Mouse (Mus musculus): Measurements from ENCODE around the gene Gm9837.
A peak's percentile ranks its signal among the peaks of the same experiment; 100 is the strongest.
"Not testable (repeated sequence)": the region's sequence is repeated elsewhere in the genome, so short reads cannot be mapped to it uniquely, and the experiment has no call there.

Gm9837 gene

GRCm38 (mm10) chr11:53456474-53457371 is 13.6 kb downstream of the Gm9837 start, which contains the start of the genes Gm10447 and Shroom1:
Gm10447 (minus strand) TSS chr11:53457110.
Shroom1 (plus strand) TSS chr11:53457205.
- no peak for DNase-seq

- no peak for DNase-seq
These were observed 17.2 kb downstream of the Gm9837 start for GRCm38 (mm10) chr11:53453031-53453430.

GRCm38 (mm10) chr11:53452396-53452795 is 17.9 kb downstream of the Gm9837 start:
- DNase-seq = no peak

- no peak for DNase-seq
These were observed 18.9 kb downstream of the Gm9837 start for GRCm38 (mm10) chr11:53451361-53451760.

GRCm38 (mm10) chr11:53450070-53450705 is 20.1 kb downstream of the Gm9837 start:
- no peak for DNase-seq

- DNase-seq = no peak
These were observed 21.8 kb downstream of the Gm9837 start for GRCm38 (mm10) chr11:53448529-53448928.

GRCm38 (mm10) chr11:53447996-53448395 is 22.3 kb downstream of the Gm9837 start:
- DNase-seq = no peak

GRCm38 (mm10) chr11:53446183-53446582 is 24.1 kb downstream of the Gm9837 start:
- DNase-seq = no peak

- no peak for DNase-seq
These were observed 24.7 kb downstream of the Gm9837 start for GRCm38 (mm10) chr11:53445562-53445961.

- peak; percentile 42 to 54 for DNase-seq
These were observed 26.4 kb downstream of the Gm9837 start for GRCm38 (mm10) chr11:53443861-53444260.

- DNase-seq = no peak
These were observed 28.4 kb downstream of the Gm9837 start for GRCm38 (mm10) chr11:53441921-53442320.

- no peak for DNase-seq
These were observed 33.9 kb downstream of the Gm9837 start for GRCm38 (mm10) chr11:53436338-53436737.

GRCm38 (mm10) chr11:53435504-53435903 is 34.8 kb downstream of the Gm9837 start:
- DNase-seq = no peak

GRCm38 (mm10) chr11:53433057-53433456 is 37.2 kb downstream of the Gm9837 start:
- no peak for DNase-seq

GRCm38 (mm10) chr11:53431347-53432056 is 38.8 kb downstream of the Gm9837 start:
- DNase-seq = no peak

GRCm38 (mm10) chr11:53430670-53431346 is 39.5 kb downstream of the Gm9837 start, which contains the start of the genes Uqcrq and Gdf9:
Uqcrq (minus strand) TSS chr11:53430831.
Gdf9 (plus strand) TSS chr11:53431023.
- peak; percentile 99 to 100 for DNase-seq

GRCm38 (mm10) chr11:53430300-53430669 is 40.0 kb downstream of the Gm9837 start:
- no peak for DNase-seq

- DNase-seq = peak in 1 of 2 experiments; percentile 14
These were observed 41.1 kb downstream of the Gm9837 start for GRCm38 (mm10) chr11:53429182-53429581.

- DNase-seq = no peak
These were observed 41.6 kb downstream of the Gm9837 start for GRCm38 (mm10) chr11:53428716-53429057.

GRCm38 (mm10) chr11:53427993-53428715 is 42.1 kb downstream of the Gm9837 start:
- no peak for DNase-seq

GRCm38 (mm10) chr11:53426914-53427313 is 43.4 kb downstream of the Gm9837 start:
- DNase-seq = not testable (repeated sequence)

GRCm38 (mm10) chr11:53425711-53426255 is 44.5 kb downstream of the Gm9837 start:
- no peak for DNase-seq

All from B cell, adult 2 months (primary cell).